Mouse (Mus musculus) kidney, adult 2 months (tissue): Measurements from ENCODE around the gene Idnk. TPM values are rescaled to one million over a fixed set of nuclear protein-coding genes. Genes with fewer than 3 reads are reported as not detected.

Experiments used
- DNase-seq: peaks from one replicate; pipeline ENCODE4 v3.0.0; 2021
- H3K27ac ChIP-seq: fragments of 200-500 bp; 2 replicates; pipeline ENCODE4 v1.5.1; 2012; ENCODE audit warnings: low read depth, low read length, control low read depth, inconsistent platforms; ENCODE audit not compliant: insufficient read depth
- H3K27me3 ChIP-seq: fragments of 200-500 bp; replicated peaks from 2 replicates; pipeline ENCODE4 v1.6.1; 2012; ENCODE audit warnings: mild to moderate bottlenecking, moderate library complexity, low read length, inconsistent platforms; ENCODE audit not compliant: control insufficient read depth, insufficient read depth
- H3K36me3 ChIP-seq: fragments of 200-500 bp; 2 replicates; pipeline ENCODE4 v1.6.1; 2012; ENCODE audit warnings: mild to moderate bottlenecking, moderate library complexity, low read length, inconsistent platforms; ENCODE audit not compliant: control insufficient read depth, insufficient read depth
- H3K4me1 ChIP-seq: fragments of 200-500 bp; 2 replicates; pipeline ENCODE4 v1.6.1; 2011; ENCODE audit warnings: low read length; ENCODE audit not compliant: control insufficient read depth, insufficient read depth
- H3K4me3 ChIP-seq: fragments of 200-500 bp; 2 replicates; pipeline ENCODE4 v1.5.1; 2011; ENCODE audit warnings: mild to moderate bottlenecking, low read depth, low read length, control low read depth; ENCODE audit not compliant: insufficient read depth
- CTCF ChIP-seq: fragments of 200-500 bp; conservative IDR thresholded peaks from 2 replicates; pipeline ENCODE4 v1.5.1; 2011; ENCODE audit warnings: low read depth, mild to moderate bottlenecking, control low read depth, low read length, moderate library complexity, mixed read lengths; ENCODE audit not compliant: insufficient read depth, insufficient read length
- POLR2A ChIP-seq: fragments of 200-500 bp; IDR thresholded peaks from one replicate; pipeline ENCODE4 v1.6.1; 2011; ENCODE audit warnings: low read depth, low read length, control low read depth
- WGBS: fragments of 180-500 bp; shearing (Covaris S2); methylation state at CpG from one replicate; pipeline ENCODE4 v1.1.7; 2018; 5-methylcytosine and 5-hydroxymethylcytosine counted together
- polyA plus RNA-seq: library from polyadenylated mRNA; depleted of rRNA; stranded (reverse); fragments of >200 nt; gene quantifications from 2 replicates; pipeline ENCODE4 v1.2.3, GENCODE M21; 2012

The Idnk gene
- polyA plus RNA-seq, 1 experiment, result 27.4 TPM

DNA sequence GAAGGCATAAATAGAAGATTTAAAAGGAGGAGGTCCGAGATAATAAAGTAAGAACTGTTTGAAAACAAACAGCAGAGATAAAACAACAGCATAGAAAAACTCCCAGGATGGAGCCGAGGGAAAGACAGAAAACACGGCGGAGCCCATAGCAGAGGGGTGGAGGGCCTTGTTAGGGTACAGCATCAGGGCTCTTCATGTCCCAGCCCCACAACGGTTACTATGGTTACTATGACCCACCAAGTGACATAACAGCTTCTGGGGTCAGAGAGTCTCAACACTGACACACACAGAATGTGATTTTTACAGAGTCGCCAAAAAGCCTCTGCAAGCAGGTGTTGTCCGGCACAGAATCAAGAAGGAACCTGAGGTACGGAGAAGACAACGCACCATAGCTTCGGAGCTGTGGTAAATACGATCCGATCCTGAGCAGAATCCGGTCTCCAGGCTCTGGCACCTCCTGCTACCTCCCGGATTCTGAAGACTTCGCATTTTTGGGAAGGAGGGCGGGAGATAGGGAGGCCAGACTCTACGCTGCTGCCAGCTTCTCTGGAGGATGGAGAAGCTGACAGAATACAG is 9.1 kb upstream of the Idnk start:
- H3K4me3 ChIP-seq, result peak overlapping the region; percentile 42; the same call in 1 of the 2 replicates
- WGBS, result 2% methylated on average over 17 of the region's 17 CpGs
- no peaks in the 10 kb centered on the region for H3K36me3 ChIP-seq
- peak; percentile 45 for DNase-seq
- H3K27ac ChIP-seq, result no peak overlapping the region
- H3K4me1 ChIP-seq, result no peaks in the 10 kb centered on the region
- no peaks in the 10 kb centered on the region for H3K27me3 ChIP-seq
- TF ChIP-seq CTCF (no peak), POLR2A (no peak)

DNA sequence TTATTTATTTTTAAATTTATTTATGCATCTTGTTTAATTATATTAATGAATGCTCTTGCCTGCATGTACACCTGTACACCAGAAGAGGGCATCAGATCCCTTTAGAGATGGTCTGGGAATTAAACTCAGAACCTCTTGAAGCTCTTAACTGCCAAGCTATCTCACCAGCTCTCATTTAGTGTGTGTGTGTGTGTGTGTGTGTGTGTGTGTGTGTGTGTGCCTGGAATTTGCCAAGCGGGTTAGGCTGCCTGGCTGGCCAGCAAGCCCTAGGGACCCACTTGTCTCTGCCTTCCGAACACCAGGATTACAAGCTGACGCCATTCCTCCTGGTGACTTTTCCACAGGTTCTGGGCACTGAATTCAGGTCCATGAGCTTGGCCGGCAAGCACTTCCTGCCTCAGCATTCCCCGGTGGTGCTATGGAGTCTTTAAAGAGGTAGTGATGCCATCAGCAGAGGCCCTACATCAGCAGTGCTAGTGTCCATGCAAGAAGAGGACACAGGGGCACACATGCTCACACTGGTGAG is 8.4 kb upstream of the Idnk start:
- WGBS, result 34% methylated on average over 5 of the region's 5 CpGs
- TF ChIP-seq POLR2A (no peak), CTCF (0 out of 2 replicates have a peak, but pooled peaks have one; percentile 18)
- Histone ChIP-seq H3K27me3 (no peaks in the 10 kb centered on the region), H3K4me1 (no peaks in the 10 kb centered on the region), H3K4me3 (no peak overlapping the region), H3K36me3 (no peaks in the 10 kb centered on the region), H3K27ac (no peak overlapping the region)
- DNase-seq, result peak; percentile 44

DNA sequence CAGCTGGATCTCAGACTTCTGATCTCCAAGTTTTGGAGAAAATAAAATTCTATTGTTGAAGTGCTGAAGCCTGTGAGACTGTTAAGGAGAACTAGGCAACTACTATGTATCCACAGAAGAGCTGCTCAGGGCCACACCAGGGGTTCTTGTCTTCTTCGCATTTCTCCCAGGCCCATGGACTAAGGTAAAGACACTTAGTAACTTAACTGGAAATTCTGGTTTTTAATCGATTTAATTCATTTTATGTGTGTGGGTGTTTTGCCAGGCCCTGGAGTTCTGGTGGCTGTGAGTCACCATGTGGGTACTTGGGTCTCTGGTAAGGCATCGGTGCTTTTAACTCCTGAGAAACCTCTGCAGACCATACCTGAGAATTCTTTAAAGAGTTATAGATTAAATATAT is 7.8 kb upstream of the Idnk start:
- H3K27ac ChIP-seq, result no peak overlapping the region
- TF ChIP-seq POLR2A, result no peak
- TF ChIP-seq CTCF, result no peak
- 79% methylated on average over 3 of the region's 3 CpGs for WGBS
- no peak for DNase-seq
- H3K4me3 ChIP-seq, result no peak overlapping the region
- H3K36me3 ChIP-seq, result no peaks in the 10 kb centered on the region
- H3K27me3 ChIP-seq, result no peaks in the 10 kb centered on the region
- no peaks in the 10 kb centered on the region for H3K4me1 ChIP-seq

DNA sequence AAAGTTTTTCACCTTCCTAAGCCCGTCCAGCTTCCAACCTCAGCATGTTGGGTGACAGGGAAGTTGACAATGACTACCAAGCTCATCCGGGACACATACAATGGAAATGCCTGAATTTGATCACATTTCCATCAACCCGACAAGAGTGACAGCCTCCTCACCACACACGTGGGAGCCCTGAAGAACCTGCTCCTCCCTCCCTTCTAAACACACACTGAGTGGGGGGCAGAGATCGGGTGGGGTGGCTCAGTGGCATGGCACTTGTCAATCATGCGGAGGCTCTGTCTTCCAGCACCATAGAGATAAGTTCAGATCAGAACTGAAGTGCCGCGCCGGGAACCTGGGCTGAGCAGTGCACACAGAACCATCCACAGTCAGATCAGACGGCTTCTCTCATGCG is 7.0 kb upstream of the Idnk start:
- TF ChIP-seq POLR2A (no peak), CTCF (no peak)
- Histone ChIP-seq H3K27me3 (no peaks in the 10 kb centered on the region), H3K27ac (no peak overlapping the region), H3K4me3 (no peak overlapping the region), H3K4me1 (no peaks in the 10 kb centered on the region), H3K36me3 (no peaks in the 10 kb centered on the region)
- no peak for DNase-seq
- WGBS, result 82% methylated on average over 11 of the region's 11 CpGs

DNA sequence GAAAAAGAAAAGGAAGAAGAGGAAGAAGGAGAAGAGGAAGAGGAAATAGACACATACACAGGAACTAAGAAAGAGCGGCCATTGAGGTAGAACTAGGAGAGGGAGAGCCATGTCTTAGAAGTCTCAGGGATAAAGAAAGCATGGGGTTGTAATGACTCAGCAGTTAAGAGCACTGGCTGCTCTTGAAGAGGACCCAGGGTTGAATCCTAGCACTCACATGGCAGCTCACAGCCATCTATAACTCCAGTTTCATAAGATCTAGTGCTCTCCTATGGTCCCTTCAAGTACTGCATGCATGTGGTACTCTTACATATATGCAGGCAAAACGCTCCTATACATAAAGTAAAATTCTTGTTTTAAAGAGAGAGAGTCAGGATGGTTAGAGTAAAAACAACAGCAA is 1.4 kb upstream of the Idnk start:
- Histone ChIP-seq H3K36me3 (no peaks in the 10 kb centered on the region), H3K27me3 (no peaks in the 10 kb centered on the region), H3K4me1 (no peaks in the 10 kb centered on the region; the same call in 1 of the 2 replicates), H3K4me3 (no peak overlapping the region), H3K27ac (no peak overlapping the region)
- 96% methylated on average over 2 of the region's 2 CpGs for WGBS
- TF ChIP-seq CTCF (no peak), POLR2A (no peak)
- DNase-seq, result no peak

DNA sequence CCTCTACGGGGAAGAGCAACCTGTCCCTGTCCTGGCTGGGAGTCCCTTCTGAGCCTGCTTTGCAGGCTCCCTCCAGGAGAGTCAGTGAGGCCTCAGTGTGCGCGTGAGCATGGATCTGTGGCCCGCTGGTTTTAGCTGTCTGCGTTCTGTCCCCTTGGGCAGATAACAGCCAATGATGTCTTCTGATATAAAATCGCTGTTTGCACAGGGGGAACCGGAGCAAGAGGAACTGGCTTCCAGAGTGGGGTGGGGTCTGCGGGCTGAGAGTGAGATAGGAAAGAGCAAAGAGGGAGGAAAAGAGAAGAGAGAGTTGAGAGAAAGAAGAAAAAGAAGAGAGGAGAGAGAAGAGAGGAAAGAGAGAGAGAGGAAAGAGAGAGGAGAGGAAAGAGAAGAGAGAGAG is 413 bp upstream of the Idnk start:
- Histone ChIP-seq H3K4me1 (no peaks in the 10 kb centered on the region; the same call in 1 of the 2 replicates), H3K27me3 (no peaks in the 10 kb centered on the region)

DNA sequence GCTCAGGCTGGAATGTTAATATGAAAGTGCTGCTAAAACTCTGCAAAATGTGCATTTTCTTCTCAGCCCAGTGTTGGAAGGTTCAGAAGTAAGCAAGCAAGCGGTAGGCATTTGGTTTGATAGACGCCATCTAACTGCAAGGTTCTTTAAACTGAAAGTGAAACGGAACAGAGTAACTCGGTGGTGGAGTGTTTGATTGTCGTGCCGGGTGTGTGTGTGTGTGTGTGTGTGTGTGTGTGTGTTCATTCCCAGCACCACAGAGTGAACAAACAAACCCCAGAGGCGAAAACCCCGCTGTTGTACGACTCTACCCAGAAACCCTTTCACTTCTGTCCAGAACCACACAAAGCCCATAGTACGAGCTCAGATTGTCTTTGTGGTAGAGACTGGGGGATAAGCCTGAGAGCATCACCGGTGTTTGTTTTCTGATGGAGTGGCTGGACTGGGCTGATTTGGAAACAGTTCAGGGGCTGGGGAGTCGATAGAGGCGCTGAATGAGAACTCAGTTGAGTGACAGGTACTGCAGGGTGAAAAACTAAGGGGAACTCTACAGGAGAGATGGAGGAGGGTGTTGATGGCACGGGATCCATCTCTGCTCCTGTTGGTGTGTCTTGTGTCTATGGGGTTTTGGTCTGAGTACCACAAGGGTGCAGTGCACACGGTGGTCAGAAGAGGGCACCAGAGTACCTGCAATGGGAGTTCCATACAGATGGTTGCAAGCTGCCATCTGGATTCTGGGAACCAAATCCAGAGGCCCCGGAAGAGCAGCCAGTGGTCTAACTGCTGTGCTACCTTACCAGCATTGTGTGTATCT is 857 bp downstream of the Idnk start:
- peak; percentile 92 for DNase-seq
- Histone ChIP-seq H3K27me3 (no peaks in the 10 kb centered on the region), H3K36me3 (no peaks in the 10 kb centered on the region; the same call in 1 of the 2 replicates), H3K4me3 (peak overlapping the region; percentile 73), H3K27ac (peak overlapping the region; percentile 19), H3K4me1 (no peaks in the 10 kb centered on the region; the same call in 1 of the 2 replicates)
- WGBS, result 3% methylated on average over 16 of the region's 16 CpGs
- TF ChIP-seq POLR2A (no peak), CTCF (peak; percentile 98)

More for the DNA sequence above, 413 bp upstream of the Idnk start:
- WGBS, result 32% methylated on average over 8 of the region's 8 CpGs
- no peaks in the 10 kb centered on the region; the same call in 1 of the 2 replicates for H3K36me3 ChIP-seq
- peak overlapping the region; percentile 3; the same call in 1 of the 2 replicates for H3K4me3 ChIP-seq
- H3K27ac ChIP-seq, result no peak overlapping the region
- no peak for DNase-seq
- TF ChIP-seq POLR2A (no peak), CTCF (no peak)
